Mouse (Mus musculus) G1E (cell line): Measurements from ENCODE around the gene Fam189a1. TPM values are rescaled to one million over a fixed set of nuclear protein-coding genes. Genes with fewer than 3 reads are reported as not detected.

ENCODE experiments used
- ATAC-seq: 2 replicates; pipeline ENCODE4 v1.8.0; 2016; ENCODE audit warnings: mild to moderate bottlenecking; ENCODE audit not compliant: insufficient number of reproducible peaks, poor library complexity, low FRiP score, severe bottlenecking; ENCODE audit errors: extremely low read depth
- DNase-seq: peaks from one replicate; pipeline ENCODE4 v3.0.0; 2012; ENCODE audit warnings: low spot score
- H3K27me3 ChIP-seq: 2 replicates; pipeline ENCODE4 v1.6.1; 2012; ENCODE audit warnings: mild to moderate bottlenecking, low read length, inconsistent platforms; ENCODE audit not compliant: insufficient read depth
- H3K36me3 ChIP-seq: replicated peaks from 2 replicates; pipeline ENCODE3; 2012; ENCODE audit warnings: mild to moderate bottlenecking, inconsistent platforms
- H3K4me1 ChIP-seq: 2 replicates; pipeline ENCODE4 v1.6.1; 2012; ENCODE audit warnings: low read depth, low read length, inconsistent platforms, mixed read lengths; ENCODE audit not compliant: insufficient read depth
- H3K4me3 ChIP-seq: 2 replicates; pipeline ENCODE4 v1.5.1; 2012; ENCODE audit warnings: low read depth, mild to moderate bottlenecking, inconsistent platforms, low read length, moderate library complexity, mixed read lengths
- H3K9me3 ChIP-seq: replicated peaks from 2 replicates; pipeline ENCODE4 v1.6.1; 2012; ENCODE audit warnings: inconsistent platforms
- CTCF ChIP-seq: IDR thresholded peaks from 2 replicates; pipeline ENCODE4 v1.5.1; 2012; ENCODE audit warnings: low read depth, low read length, inconsistent platforms, mixed read lengths
- GATA1 ChIP-seq: IDR thresholded peaks from 2 replicates; pipeline ENCODE4 v1.6.1; 2012; ENCODE audit warnings: borderline replicate concordance, low read length, inconsistent platforms, mixed read lengths
- GATA2 ChIP-seq: IDR thresholded peaks from 2 replicates; pipeline ENCODE4 v1.6.1; 2012; ENCODE audit warnings: low read depth, low read length, inconsistent platforms, borderline replicate concordance
- POLR2AphosphoS5 ChIP-seq: IDR thresholded peaks from 2 replicates; pipeline ENCODE4 v1.6.1; 2012; ENCODE audit warnings: low read depth, low read length, inconsistent platforms; ENCODE audit not compliant: insufficient replicate concordance
- TAL1 ChIP-seq: conservative IDR thresholded peaks from 2 replicates; pipeline ENCODE4 v1.6.1; 2012; ENCODE audit warnings: low read depth, low read length, inconsistent platforms, mixed read lengths
- polyA plus RNA-seq: library from polyadenylated mRNA; stranded (reverse); fragments of >175 nt; gene quantifications from 2 replicates; pipeline ENCODE4 v1.2.3, GENCODE M21; 2012
- total RNA-seq, 2 experiments: library from RNA; stranded (forward) in 1 of 2; stranded (reverse) in 1 of 2; fragments of 200-1000 nt in 1 of 2; fragments of >200 nt in 1 of 2; fragmentation: Nextera tagmentation in 1 of 2; gene quantifications; 2 replicates each; pipeline ENCODE4 v1.2.3; 2014 to 2017

Gene Fam189a1
- total and polyA plus RNA-seq, 3 experiments = 0.16 TPM; not detected in 2

DNA sequence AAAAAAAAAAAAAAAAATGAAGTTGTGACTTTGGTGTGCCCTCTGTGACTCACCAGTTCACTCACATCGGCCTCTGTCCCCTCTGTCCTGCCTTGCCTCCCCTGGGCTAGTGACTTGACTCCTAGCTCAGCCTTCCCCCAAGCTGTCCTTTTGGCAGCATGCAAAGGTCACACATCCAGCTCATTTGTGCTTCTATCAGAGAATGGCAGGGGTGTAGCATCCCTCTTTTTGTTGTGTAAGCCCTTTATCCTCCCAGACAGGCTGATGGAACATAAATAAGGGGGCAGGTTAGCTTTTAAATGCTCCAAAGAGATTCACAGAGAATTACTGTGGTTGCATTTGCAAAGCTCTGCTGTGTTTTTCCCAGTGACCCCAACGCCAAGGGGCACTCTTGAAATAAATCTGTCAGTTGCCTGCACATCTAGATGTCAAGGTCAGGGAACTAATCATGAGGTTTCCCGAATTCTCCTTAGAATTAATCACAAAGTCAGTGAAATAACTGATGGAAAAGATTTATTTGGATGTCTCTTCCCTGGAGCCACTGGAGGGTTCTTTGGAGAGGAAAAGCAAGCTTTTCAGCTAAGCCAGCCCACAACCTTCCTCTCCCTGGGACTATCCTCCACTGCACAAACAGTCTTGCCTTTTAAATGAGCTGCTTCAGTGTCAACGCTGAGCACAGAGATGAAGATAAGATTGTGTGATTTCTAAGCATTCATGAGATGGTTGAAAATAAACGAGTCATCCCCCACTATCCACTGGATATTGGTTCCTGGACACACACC is 326.0 kb downstream of the Fam189a1 start:
- DNase-seq (no peak), ATAC-seq (no peak)
- Histone ChIP-seq H3K9me3 (0 out of 2 replicates have a peak, but pooled peaks cover 4% of the 10 kb centered on the region), H3K36me3 (no peaks in the 10 kb centered on the region), H3K4me1 (no peaks in the 10 kb centered on the region), H3K4me3 (no peak overlapping the region), H3K27me3 (no peaks in the 10 kb centered on the region)
- TF ChIP-seq TAL1 = no peak
- no peak for TF ChIP-seq POLR2AphosphoS5
- no peak for TF ChIP-seq GATA1
- TF ChIP-seq GATA2 = no peak
- TF ChIP-seq CTCF = no peak

DNA sequence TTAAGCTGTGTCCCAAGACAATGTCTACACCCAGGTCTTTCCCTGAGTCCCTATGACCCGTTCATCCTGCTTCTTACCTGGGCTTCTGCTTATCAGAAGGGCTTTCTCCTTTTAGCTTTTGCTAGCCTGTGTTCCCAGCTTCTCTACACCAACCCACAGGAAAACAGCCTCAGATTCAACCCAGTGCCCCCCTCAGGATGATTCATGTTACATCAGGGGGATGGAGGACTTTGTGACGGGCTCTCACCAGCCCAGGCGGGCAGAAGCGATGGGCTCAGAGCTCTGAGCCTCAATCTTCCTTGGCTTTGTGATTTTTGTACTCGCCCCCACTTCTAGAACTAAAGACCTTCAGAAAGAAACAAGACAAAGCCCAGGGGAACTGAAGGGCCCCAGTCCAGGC is 335.3 kb downstream of the Fam189a1 start:
- ATAC-seq (no peak), DNase-seq (no peak)
- peaks cover 5% of the 10 kb centered on the region; the same call in 1 of the 2 replicates for H3K9me3 ChIP-seq
- H3K4me3 ChIP-seq = no peak overlapping the region
- TF ChIP-seq GATA1 (no peak), POLR2AphosphoS5 (no peak), CTCF (no peak), TAL1 (no peak), GATA2 (no peak)
- no peaks in the 10 kb centered on the region for H3K36me3 ChIP-seq
- H3K4me1 ChIP-seq = no peaks in the 10 kb centered on the region
- H3K27me3 ChIP-seq = no peaks in the 10 kb centered on the region

DNA sequence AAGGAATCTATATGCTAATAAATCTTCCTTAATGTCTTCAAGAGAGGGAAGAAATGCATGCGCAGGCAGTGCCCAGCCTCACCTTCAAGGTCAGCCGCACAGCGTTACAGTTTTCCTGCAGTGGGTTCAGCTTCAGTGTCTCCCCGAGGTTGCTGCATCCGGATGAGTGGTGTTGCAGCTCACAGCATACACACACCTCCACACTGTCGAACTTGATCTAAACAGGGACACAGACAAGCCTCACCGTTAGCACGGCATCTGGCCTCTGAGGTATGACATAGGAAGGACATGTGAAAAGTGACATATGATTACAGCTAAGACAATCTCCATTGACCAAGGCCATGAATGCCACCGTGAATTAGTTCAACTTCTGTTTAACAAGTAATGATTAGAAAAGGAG is 336.7 kb downstream of the Fam189a1 start:
- no peaks in the 10 kb centered on the region for H3K4me1 ChIP-seq
- no peak for ATAC-seq
- no peak overlapping the region for H3K4me3 ChIP-seq
- DNase-seq = no peak
- peaks cover 5% of the 10 kb centered on the region; the same call in 1 of the 2 replicates for H3K9me3 ChIP-seq
- H3K27me3 ChIP-seq = no peaks in the 10 kb centered on the region
- no peaks in the 10 kb centered on the region for H3K36me3 ChIP-seq
- TF ChIP-seq GATA2 (no peak), GATA1 (no peak), POLR2AphosphoS5 (no peak), TAL1 (no peak), CTCF (no peak)

DNA sequence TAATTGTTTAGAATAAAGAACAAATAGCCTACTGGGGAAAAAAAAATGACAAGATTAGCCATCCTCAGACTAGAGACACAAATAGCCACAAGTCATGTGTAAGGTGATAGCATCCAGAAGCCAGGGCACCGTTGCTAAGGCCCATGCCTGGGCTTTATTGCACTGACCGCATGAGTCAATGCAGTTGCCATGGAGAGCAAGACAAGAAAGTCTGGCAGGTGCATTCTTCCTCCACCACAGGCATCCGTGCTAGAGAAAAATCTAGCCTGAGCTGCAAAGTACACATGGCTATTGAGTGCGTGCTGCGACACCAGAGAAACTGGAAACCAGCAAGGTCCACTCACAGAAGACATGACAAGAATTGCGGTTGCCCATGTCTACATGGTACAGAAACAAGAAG is 347.5 kb downstream of the Fam189a1 start:
- DNase-seq = no peak

DNA sequence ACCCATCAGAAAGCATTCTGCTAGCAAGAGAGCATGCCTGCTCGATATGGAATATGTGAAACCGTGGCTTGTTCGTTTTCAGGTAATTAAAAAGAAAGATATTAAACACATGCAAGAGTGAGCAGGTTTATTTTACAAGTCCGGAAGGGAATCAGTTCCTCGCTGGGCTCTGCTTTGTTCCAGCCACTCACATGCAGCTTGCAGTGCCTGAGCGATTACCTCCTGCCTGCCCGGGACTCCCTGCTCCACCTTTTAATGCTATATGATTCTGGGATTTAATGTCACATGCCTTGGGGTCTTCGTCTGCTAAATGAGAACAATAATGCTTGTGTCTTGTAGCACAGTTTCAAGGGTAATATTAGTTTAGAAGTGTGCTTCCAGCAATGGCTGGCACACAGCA is 351.3 kb downstream of the Fam189a1 start:
- DNase-seq (no peak), ATAC-seq (no peak)
- Histone ChIP-seq H3K4me3 (no peak overlapping the region), H3K9me3 (peaks cover 36% of the 10 kb centered on the region), H3K4me1 (no peaks in the 10 kb centered on the region), H3K36me3 (no peaks in the 10 kb centered on the region), H3K27me3 (no peaks in the 10 kb centered on the region)
- TF ChIP-seq GATA2 (no peak), TAL1 (no peak), GATA1 (no peak), CTCF (no peak), POLR2AphosphoS5 (no peak)

More for the DNA sequence above, 347.5 kb downstream of the Fam189a1 start:
- TF ChIP-seq TAL1 (no peak), CTCF (no peak)
- Histone ChIP-seq H3K9me3 (peaks cover 17% of the 10 kb centered on the region), H3K4me1 (no peaks in the 10 kb centered on the region), H3K27me3 (no peaks in the 10 kb centered on the region), H3K36me3 (no peaks in the 10 kb centered on the region), H3K4me3 (no peak overlapping the region)
- no peak for ATAC-seq

DNA sequence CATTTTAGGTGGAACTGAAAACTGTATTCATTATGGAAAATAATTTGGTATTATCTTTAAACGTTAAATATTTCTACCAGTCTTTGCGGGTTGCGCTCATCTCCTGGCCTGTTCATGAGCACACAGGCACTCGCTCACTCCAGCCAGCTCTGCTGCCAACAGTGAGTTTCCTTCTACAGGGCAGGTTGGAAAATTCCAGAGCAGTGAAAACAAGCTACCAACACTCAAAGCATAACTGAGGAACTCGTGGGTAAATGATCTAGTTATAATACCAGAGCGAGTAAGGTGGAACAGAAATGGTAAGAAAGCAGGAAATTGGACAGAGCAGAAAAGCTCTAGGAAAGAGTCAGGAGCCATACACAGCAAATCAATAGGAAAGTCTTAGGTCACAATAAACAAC is 360.8 kb downstream of the Fam189a1 start:
- Histone ChIP-seq H3K27me3 (no peaks in the 10 kb centered on the region), H3K4me3 (no peak overlapping the region), H3K9me3 (peaks cover 18% of the 10 kb centered on the region), H3K4me1 (no peaks in the 10 kb centered on the region), H3K36me3 (no peaks in the 10 kb centered on the region)
- DNase-seq = no peak
- no peak for TF ChIP-seq GATA1
- TF ChIP-seq GATA2 = no peak
- TF ChIP-seq POLR2AphosphoS5 = no peak
- no peak for TF ChIP-seq CTCF
- TF ChIP-seq TAL1 = no peak
- no peak for ATAC-seq
